Mouse (Mus musculus) myocyte (in vitro differentiated cells): ENCODE measurements around the gene Rgcc.

Experiments used
- MAX ChIP-seq: IDR thresholded peaks from one replicate; pipeline ENCODE4 v1.6.1; 2011; ENCODE audit warnings: low read depth, mild to moderate bottlenecking, control low read depth
- MYOD1 ChIP-seq, 3 experiments: IDR thresholded peaks; one replicate each; pipeline ENCODE4 v1.6.1; 2011; ENCODE audit warnings: control low read depth in 2 of 3, low read depth in 2 of 3, mild to moderate bottlenecking in 2 of 3, moderate library complexity in 1 of 3; ENCODE audit not compliant: insufficient read length in 2 of 3, control insufficient read depth in 1 of 3

DNA sequence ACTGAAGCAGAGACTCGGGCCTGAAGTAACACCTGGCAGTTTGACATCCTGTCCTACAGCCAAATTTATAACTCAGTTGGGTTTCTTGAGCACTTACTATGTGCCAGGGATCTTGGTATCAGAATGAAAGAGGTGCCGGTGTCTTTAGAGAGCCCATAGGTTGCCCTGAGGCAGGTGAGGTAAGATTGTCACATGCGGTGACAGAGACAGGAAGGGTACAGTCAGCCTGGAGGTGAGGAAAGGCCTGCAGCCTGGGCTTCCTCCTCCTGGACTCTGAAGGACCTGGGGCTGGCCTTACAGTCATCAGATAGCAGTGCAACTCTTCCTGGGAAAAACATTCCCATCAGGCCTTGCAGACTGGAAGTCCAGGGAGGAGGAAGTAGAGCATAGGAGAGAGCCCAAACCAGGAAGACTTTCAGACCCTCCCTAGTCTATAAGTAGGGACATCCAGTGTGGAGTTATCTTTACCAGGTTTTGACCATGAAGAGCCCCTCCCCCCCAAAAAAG lies 29.2 kb downstream of the Rgcc start:
- TF ChIP-seq MYOD1 (IDR thresholded peaks at IDR 0.05; ENCODE audit: control insufficient read depth in 1 of 3, insufficient read length in 2 of 3, low read depth in 2 of 3) (no peak), MAX (no peak)
